Mouse (Mus musculus): Measurements from ENCODE around the gene Tmem131l.
"Not testable (repeated sequence)": the region's sequence is repeated elsewhere in the genome, so short reads cannot be mapped to it uniquely, and the experiment has no call there.

Gene Tmem131l

DNA sequence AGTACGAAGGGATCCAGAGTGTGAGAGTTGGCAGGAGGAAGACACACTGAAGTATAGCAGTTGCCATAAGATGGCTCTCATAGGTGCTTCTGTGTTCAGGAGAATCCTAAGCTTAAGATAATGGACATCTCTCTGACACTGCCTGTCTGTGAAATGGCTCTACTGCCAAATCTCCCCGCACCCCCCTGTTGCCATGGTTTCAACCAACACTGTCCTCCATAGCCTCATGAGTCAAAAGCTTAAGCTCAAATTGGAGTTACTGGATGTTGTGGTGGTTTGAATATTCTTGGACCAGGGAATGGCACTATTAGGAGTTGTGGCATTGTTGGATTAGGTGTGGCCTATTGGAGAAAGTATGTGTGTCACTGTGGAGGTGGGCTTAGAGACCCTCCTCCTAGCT is 170.2 kb downstream of the Tmem131l start:
- no peak for DNase-seq (ENCODE audit: low read depth, low spot score)

DNA sequence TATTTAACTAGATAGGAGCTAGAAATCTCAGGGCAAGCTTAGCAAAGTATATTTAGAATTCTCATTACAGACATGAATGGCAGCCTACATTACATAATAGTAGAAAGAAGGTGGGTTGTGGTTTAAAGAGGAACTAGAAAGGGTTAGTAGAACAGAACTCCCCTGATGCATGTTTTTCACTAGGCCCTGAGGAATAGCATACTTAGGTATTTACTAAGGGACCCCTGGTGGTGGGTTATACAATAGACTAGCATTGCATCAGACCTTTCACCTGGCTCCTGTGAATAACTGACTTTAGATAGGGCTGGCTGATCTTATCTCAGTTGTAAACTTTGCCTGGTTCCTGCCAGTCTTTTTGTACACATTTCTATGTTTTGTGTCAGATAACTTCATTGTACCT is 172.9 kb downstream of the Tmem131l start:
- DNase-seq (ENCODE audit: low read depth, low spot score): not testable (repeated sequence)

DNA sequence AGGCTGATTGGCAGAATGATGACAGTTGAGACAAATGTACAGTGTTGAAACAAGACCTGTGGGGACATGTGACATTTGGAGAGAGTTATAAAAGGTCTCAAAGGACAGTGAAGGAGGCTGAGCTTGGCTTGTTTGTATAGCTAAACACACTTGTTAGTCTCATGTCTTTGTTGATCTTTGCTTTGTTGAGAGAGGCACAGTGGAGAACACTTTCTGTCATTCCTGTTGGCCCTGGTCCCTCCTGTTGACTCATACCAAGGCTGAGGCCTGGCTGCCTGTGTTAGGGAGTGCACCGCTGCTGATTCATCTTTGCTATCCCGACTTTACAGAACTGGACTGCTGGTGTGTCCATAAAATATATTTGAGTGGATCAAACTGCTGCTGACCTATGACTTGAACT is 174.8 kb downstream of the Tmem131l start:
- DNase-seq (ENCODE audit: low read depth, low spot score): no peak

- DNase-seq (ENCODE audit: low read depth, low spot score): no peak
These were observed 175.9 kb downstream of the Tmem131l start for GRCm38 (mm10) chr3:83864064-83864548.

DNA sequence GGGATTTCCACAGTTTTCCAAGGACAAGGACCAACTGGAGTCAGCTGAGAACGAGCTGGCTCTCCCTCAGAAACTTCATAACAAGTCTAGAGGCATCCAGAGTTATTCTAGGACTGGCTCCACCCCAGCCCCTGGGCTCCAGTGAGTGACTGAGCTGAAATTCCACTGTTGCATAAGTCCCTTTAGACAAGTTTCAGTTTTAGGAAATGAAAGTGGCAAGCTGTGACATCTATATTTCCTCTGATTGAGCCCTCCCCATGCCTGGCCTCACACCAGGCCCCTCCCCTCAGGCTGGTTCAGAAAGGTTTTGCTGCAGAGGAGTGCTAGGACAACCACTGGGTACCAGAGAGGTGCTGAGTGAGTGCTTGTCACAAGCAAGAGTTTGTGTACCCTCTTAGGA is 177.0 kb downstream of the Tmem131l start:
- DNase-seq (ENCODE audit: low read depth, low spot score): peak; percentile 61

DNA sequence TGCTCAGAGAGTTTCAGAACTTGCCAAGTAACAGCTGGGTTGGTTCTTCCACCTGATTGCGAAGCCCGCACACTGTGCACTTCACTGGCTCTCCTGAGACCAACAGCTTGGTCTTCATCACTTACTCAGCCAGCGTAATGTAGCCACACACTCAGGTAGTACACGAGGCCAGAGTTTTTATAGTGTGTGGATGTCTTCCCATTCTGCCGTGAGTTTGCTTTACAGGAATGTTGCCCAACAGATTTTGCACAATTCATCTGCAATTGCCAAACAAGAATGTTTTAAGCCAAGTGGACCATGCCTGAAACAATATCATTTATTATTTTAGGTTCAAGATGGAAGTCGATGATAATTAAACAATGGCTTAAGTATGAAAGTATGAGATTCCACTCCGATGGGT is 180.4 kb downstream of the Tmem131l start:
- no peak for DNase-seq (ENCODE audit: low read depth, low spot score)

GRCm38 (mm10) chr3:83859071-83859470 is 180.9 kb downstream of the Tmem131l start:
- no peak for DNase-seq (ENCODE audit: low read depth, low spot score)

GRCm38 (mm10) chr3:83857621-83858020 is 182.4 kb downstream of the Tmem131l start:
- no peak for DNase-seq (ENCODE audit: low read depth, low spot score)

GRCm38 (mm10) chr3:83855643-83856042 is 184.3 kb downstream of the Tmem131l start:
- DNase-seq (ENCODE audit: low read depth, low spot score): no peak

- DNase-seq (ENCODE audit: low read depth, low spot score): no peak
These were observed 190.6 kb downstream of the Tmem131l start for GRCm38 (mm10) chr3:83849341-83849740.
